Mouse (Mus musculus): Measurements from ENCODE around the gene Atrnl1.

- TF ChIP-seq CTCF (IDR thresholded peaks at IDR 0.05; ENCODE audit: low read depth), result no peak
- no peak for TF ChIP-seq EP300 (optimal IDR thresholded peaks at IDR 0.05)
These were observed 554.2 kb downstream of the Atrnl1 start for GRCm38 (mm10) chr19:58164896-58165634.

All from stomach, postnatal 0 days (tissue).